ENCODE assay signal across 26 mouse cellular contexts in the genomic region with DNA sequence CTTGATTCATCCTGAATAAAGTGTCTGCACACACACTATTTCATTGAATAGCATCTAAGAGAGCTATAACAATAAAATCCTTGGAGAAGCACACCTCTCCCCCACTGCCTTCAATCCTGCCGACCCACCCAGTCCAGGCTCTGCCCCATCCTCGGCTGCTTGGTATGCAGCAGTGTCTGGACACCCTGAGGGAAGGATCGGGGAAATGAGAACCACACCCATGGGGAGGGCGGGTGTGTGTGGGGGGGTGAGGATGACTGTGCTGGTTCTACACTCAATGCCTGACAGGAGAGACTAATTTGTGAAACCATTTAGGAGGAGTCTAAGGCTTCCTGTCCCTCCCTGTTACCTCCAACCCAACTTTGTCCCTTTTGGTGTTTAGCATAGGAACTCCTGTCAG. TPM values are rescaled to one million over a fixed set of nuclear protein-coding genes. Genes with fewer than 3 reads are reported as not detected.
DNase-seq lines count a peak whose midpoint lies in the region; ATAC-seq and TF ChIP-seq lines count a peak whose summit lies in the region.
"Had no signal": no experiment of that assay in that cellular context is flagged by ENCODE, and none has a peak within 500 bp of the region (broad histone marks: within the 10 kb centered on the region; RNA-seq: fewer than 3 reads in every experiment).

No protein-coding gene starts in this region.

- 39% methylated on average over 4 of the region's 4 CpGs for WGBS in intestine, embryonic 14.5 days
- WGBS in intestine, postnatal 0 days = 33% methylated on average over 4 of the region's 4 CpGs
- 31% methylated on average over 4 of the region's 4 CpGs for WGBS in liver, embryonic 12.5 days (ENCODE audit: insufficient replicate concordance)

- 0 out of 2 replicates have a peak, but pooled peaks cover 6% of the 10 kb centered on the region for H3K4me1 ChIP-seq in intestine, embryonic 14.5 days (replicated peaks; ENCODE audit: control insufficient read depth, insufficient read depth, low read length)
- no peaks in the 10 kb centered on the region for H3K4me1 ChIP-seq in intestine, postnatal 0 days (replicated peaks; ENCODE audit: control insufficient read depth, insufficient read depth, low read length)
- H3K4me1 ChIP-seq in liver, embryonic 12.5 days = peaks cover 8% of the 10 kb centered on the region
- H3K4me1 ChIP-seq: heart, embryonic 15.5 days had no signal

- TF ChIP-seq CTCF in intestine, postnatal 0 days (IDR thresholded peaks at IDR 0.05; ENCODE audit: low read depth) = no peak

- H3K36me3 ChIP-seq in intestine, embryonic 14.5 days (ENCODE audit: control insufficient read depth, insufficient read depth, low read length) = no peaks in the 10 kb centered on the region
- H3K36me3 ChIP-seq in intestine, postnatal 0 days (ENCODE audit: control insufficient read depth, insufficient read depth) = no peaks in the 10 kb centered on the region
- H3K36me3 ChIP-seq in liver, embryonic 12.5 days = no peaks in the 10 kb centered on the region
- H3K36me3 ChIP-seq: embryonic facial prominence, embryonic 10.5 days; G1E; heart, embryonic 15.5 days; stomach, embryonic 15.5 days had no signal

- no peak overlapping the region for H3K4me2 ChIP-seq in intestine, embryonic 14.5 days (ENCODE audit: low read length)
- H3K4me2 ChIP-seq in intestine, postnatal 0 days (replicated peaks; ENCODE audit: low read depth) = no peak overlapping the region
- no peak overlapping the region for H3K4me2 ChIP-seq in liver, embryonic 12.5 days
- H3K4me2 ChIP-seq: heart, embryonic 15.5 days; stomach, embryonic 15.5 days had no signal

- H3K9ac ChIP-seq in intestine, embryonic 14.5 days (ENCODE audit: low read length) = no peak overlapping the region
- H3K9ac ChIP-seq in intestine, postnatal 0 days (ENCODE audit: low read depth, low read length) = no peak overlapping the region
- H3K9ac ChIP-seq in liver, embryonic 12.5 days = no peak overlapping the region
- H3K9ac ChIP-seq: forebrain, postnatal 0 days; heart, embryonic 15.5 days; stomach, embryonic 15.5 days had no signal

- ATAC-seq in intestine, embryonic 14.5 days (replicated peaks; ENCODE audit: low FRiP score, low TSS enrichment, low read depth) = no peak
- ATAC-seq in intestine, postnatal 0 days = no peak
- ATAC-seq in liver, embryonic 12.5 days = peak; percentile 82
- ATAC-seq in megakaryocyte, adult 5-6 weeks (ENCODE audit: poor library complexity, severe bottlenecking) = peak; percentile 87
- ATAC-seq in activated CD4-positive, CD25-positive, alpha-beta regulatory T cell, adult 4 months = no peak
- ATAC-seq: CD4-positive, CD25-positive, alpha-beta regulatory T cell, adult 4 months; forebrain, postnatal 0 days; hindbrain, embryonic 16.5 days; midbrain, embryonic 16.5 days had no signal

- H3K4me3 ChIP-seq in intestine, embryonic 14.5 days (ENCODE audit: low read depth, low read length) = no peak overlapping the region
- no peak overlapping the region for H3K4me3 ChIP-seq in intestine, postnatal 0 days (ENCODE audit: low read depth, low read length)
- no peak overlapping the region for H3K4me3 ChIP-seq in liver, embryonic 12.5 days
- H3K4me3 ChIP-seq: embryonic facial prominence, embryonic 10.5 days; heart, embryonic 15.5 days; layer of hippocampus, adult 2 months; stomach, embryonic 15.5 days had no signal

- DNase-seq in intestine, embryonic 14.5 days (ENCODE audit: low spot score) = peak; percentile 20
- peak; percentile 11 for DNase-seq in WW6 (ENCODE audit: low read depth, low spot score)
- no peak for DNase-seq in right cerebral cortex, adult 2 months (ENCODE audit: low spot score in 2 of 2)
- no peak for DNase-seq in adrenal gland, adult 8-10 months
- DNase-seq: adrenal gland, postnatal 36 days; cerebellum, adult 9-10 months; forebrain, postnatal 0 days; gastrocnemius, postnatal 25 days; kidney, adult 18-20 months; lung, adult 18-20 months; lung, postnatal 10 days; thymus, adult 18-20 months; thymus, postnatal 36 days had no signal

- H3K27me3 ChIP-seq in intestine, embryonic 14.5 days (replicated peaks; ENCODE audit: control insufficient read depth, insufficient read depth, low read length) = no peaks in the 10 kb centered on the region
- no peaks in the 10 kb centered on the region for H3K27me3 ChIP-seq in intestine, postnatal 0 days (replicated peaks; ENCODE audit: control insufficient read depth, insufficient read depth, low read length)
- H3K27me3 ChIP-seq in liver, embryonic 12.5 days (replicated peaks) = peaks cover 17% of the 10 kb centered on the region
- H3K27me3 ChIP-seq: stomach, embryonic 15.5 days had no signal

- no peak overlapping the region for H3K27ac ChIP-seq in intestine, embryonic 14.5 days (ENCODE audit: low read depth)
- no peak overlapping the region for H3K27ac ChIP-seq in intestine, postnatal 0 days (ENCODE audit: low read depth, low read length)
- H3K27ac ChIP-seq in liver, embryonic 12.5 days = no peak overlapping the region
- H3K27ac ChIP-seq: embryonic facial prominence, embryonic 10.5 days; heart, embryonic 15.5 days; kidney, postnatal 0 days; layer of hippocampus, adult 2 months; stomach, embryonic 15.5 days had no signal

- H3K9me3 ChIP-seq in intestine, embryonic 14.5 days (ENCODE audit: control insufficient read depth, low read length) = no peaks in the 10 kb centered on the region
- no peaks in the 10 kb centered on the region for H3K9me3 ChIP-seq in intestine, postnatal 0 days (ENCODE audit: control insufficient read depth)
- H3K9me3 ChIP-seq in liver, embryonic 12.5 days (replicated peaks) = no peaks in the 10 kb centered on the region
- H3K9me3 ChIP-seq: embryonic facial prominence, embryonic 10.5 days; G1E; heart, embryonic 15.5 days; stomach, embryonic 15.5 days had no signal

RNA-seq across cellular contexts. Expression of a gene that starts 34.0 kb away (rescaled TPM):
- polyA plus RNA-seq in intestine, embryonic 14.5 days (2014; fragmentation: Nextera tagmentation; extraction: Ambion mirVana) = 234 and 237 TPM in 2 replicates
- 86.7 and 87.8 TPM in 2 replicates for polyA plus RNA-seq in intestine, postnatal 0 days (2015; fragmentation: Nextera tagmentation; extraction: Ambion mirVana)
- 587 and 597 TPM in 2 replicates for polyA plus RNA-seq in liver, embryonic 12.5 days (2016; fragmentation: Nextera tagmentation; extraction: Ambion mirVana)
- total RNA-seq in megakaryocyte, adult 5-6 weeks (2015) = 36.5 and 42.5 TPM in 2 replicates
- 60.4 and 70.8 TPM in 2 replicates for total RNA-seq in megakaryocyte, adult 5-6 weeks (2017)
- 10 to 100 TPM; 19.1 to 21.2 TPM for polyA plus RNA-seq in activated CD4-positive, CD25-positive, alpha-beta regulatory T cell, adult 4 months (2017; shearing (Covaris generic))
- total RNA-seq in adrenal gland, adult 8-10 months (2022) = 100 to 1,000 TPM; 298 to 415 (median 329) TPM

Comparison
In these comparisons a context has a peak if more than half of its experiments do, and no peak if none do; other contexts are left out.
1. ATAC-seq: peak in liver, embryonic 12.5 days (single experiment) and megakaryocyte, adult 5-6 weeks (single experiment); none in intestine, embryonic 14.5 days (single experiment), intestine, postnatal 0 days (single experiment) and activated CD4-positive, CD25-positive, alpha-beta regulatory T cell, adult 4 months (single experiment).
2. DNase-seq: peak in intestine, embryonic 14.5 days (single experiment) and WW6 (single experiment); none in right cerebral cortex, adult 2 months (0 of 2) and adrenal gland, adult 8-10 months (single experiment).